Mouse (Mus musculus) lung, embryonic 16.5 days (tissue): ENCODE measurements at regions not wholly inside any gene's neighbourhood (a gene's known extent, or its start where the extent isn't known, plus 50 kb on each side); places are given as distances from the start of the nearest gene placed in this dataset.

Experiments used
- ATAC-seq: fragments of 200-750 bp; cut with Nextera tagmentation; 2 replicates; pipeline ENCODE4 v1.8.0; 2017; ENCODE audit warnings: low read depth, mild to moderate bottlenecking, moderate library complexity
- H3K27ac ChIP-seq: fragments of 300-500 bp; sonication (generic); 2 replicates; pipeline ENCODE4 v1.5.1; 2014; ENCODE audit warnings: mild to moderate bottlenecking, control low read depth, low read length
- H3K27me3 ChIP-seq: fragments of 300-500 bp; sonication (generic); 2 replicates; pipeline ENCODE4 v1.6.1; 2014; ENCODE audit warnings: low read depth, low read length, mixed read lengths; ENCODE audit not compliant: control insufficient read depth, insufficient read depth
- H3K36me3 ChIP-seq: fragments of 300-500 bp; sonication (generic); 2 replicates; pipeline ENCODE4 v1.6.1; 2014; ENCODE audit warnings: low read length; ENCODE audit not compliant: control insufficient read depth, insufficient read depth
- H3K4me1 ChIP-seq: fragments of 300-500 bp; sonication (generic); replicated peaks from 2 replicates; pipeline ENCODE4 v1.6.1; 2014; ENCODE audit warnings: low read length, mixed read lengths; ENCODE audit not compliant: control insufficient read depth, insufficient read depth
- H3K4me2 ChIP-seq: fragments of 300-500 bp; sonication (generic); 2 replicates; pipeline ENCODE4 v1.6.1; 2014; ENCODE audit warnings: low read depth, low read length, control low read depth
- H3K4me3 ChIP-seq: fragments of 300-500 bp; sonication (generic); 2 replicates; pipeline ENCODE4 v1.5.1; 2014; ENCODE audit warnings: mild to moderate bottlenecking, low read length, control low read depth
- H3K9ac ChIP-seq: fragments of 300-500 bp; sonication (generic); 2 replicates; pipeline ENCODE4 v1.6.1; 2014; ENCODE audit warnings: low read length, control low read depth
- H3K9me3 ChIP-seq: fragments of 300-500 bp; sonication (generic); 2 replicates; pipeline ENCODE4 v1.6.1; 2016; ENCODE audit warnings: low read length; ENCODE audit not compliant: control insufficient read depth
- WGBS: fragments of 180-500 bp; shearing (Covaris S2); extraction: QIAGEN DNeasy Blood & Tissue Kit; methylation state at CpG from one replicate; pipeline ENCODE4 v1.1.7; 2014; 5-methylcytosine and 5-hydroxymethylcytosine counted together

DNA sequence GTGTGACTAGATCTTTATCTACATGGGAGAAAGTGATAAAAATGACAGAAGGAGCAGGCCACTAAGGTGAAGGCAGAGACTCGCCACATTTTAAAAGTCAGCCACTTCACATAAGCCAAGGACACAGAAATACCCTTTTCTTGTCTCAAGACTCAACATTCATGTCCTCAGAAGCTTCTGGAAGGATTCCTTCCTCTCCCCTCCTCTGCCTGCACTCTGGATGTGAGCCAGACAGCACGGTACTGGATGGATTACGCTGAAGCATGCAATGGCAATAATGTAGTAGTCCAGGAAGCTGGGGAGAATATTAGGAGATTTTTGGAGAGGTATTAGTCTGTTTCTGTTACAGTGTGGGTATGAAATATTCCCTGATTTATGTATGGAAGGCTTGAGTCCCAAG is 100.5 kb upstream of the Zfp770 start:
- 48% methylated on average over 3 of the region's 3 CpGs for WGBS
- H3K27ac ChIP-seq, result no peak overlapping the region

DNA sequence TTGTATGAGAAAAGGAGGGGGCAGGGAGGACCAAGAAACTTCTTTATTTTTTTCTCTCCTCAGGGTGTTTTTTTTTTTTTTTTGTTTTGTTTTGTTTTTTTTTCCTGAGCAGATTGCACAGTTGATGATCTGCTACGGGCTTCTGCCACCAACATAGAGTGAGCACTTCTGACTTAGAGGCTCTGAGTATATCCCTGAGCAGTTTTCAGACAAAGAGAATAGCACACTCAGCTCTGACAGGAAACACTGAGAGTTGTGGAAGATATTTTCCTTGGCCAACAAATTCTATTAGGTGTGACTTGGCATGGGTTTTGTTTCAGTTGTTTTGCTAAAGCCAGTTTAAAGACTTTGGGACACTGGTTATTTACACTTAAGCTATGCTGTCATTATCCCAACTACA is 93.8 kb upstream of the Zfp770 start:
- Histone ChIP-seq H3K9me3 (no peaks in the 10 kb centered on the region), H3K4me2 (no peak overlapping the region), H3K4me3 (no peak overlapping the region), H3K36me3 (no peaks in the 10 kb centered on the region), H3K4me1 (no peaks in the 10 kb centered on the region), H3K27me3 (no peaks in the 10 kb centered on the region), H3K27ac (no peak overlapping the region), H3K9ac (no peak overlapping the region)
- 44% methylated on average over 1 of the region's 1 CpGs for WGBS
- ATAC-seq, result peak; percentile 69

More for the DNA sequence above, 100.5 kb upstream of the Zfp770 start:
- ATAC-seq, result no peak
- Histone ChIP-seq H3K4me1 (no peaks in the 10 kb centered on the region), H3K4me2 (no peak overlapping the region), H3K9me3 (no peaks in the 10 kb centered on the region), H3K9ac (no peak overlapping the region), H3K36me3 (no peaks in the 10 kb centered on the region), H3K27me3 (no peaks in the 10 kb centered on the region), H3K4me3 (no peak overlapping the region)

DNA sequence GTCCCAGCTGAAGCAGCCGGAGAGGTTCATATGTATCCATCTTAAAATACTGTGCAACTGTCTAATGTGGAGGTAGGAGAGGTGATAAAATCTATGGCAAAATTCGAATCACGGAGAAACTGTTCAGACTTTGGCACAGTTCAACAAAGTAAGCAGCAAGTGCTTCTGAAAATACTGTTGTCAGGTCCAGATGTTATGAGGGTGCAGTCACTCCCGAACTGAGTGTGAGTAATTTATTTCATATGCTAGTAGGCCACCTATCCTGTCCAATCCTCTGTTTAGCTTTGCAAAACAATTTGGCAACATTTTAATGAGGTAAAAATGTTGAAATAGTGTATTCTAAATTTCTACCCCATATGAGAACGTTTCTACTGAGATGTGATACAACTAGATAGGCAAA is 90.1 kb upstream of the Zfp770 start:
- no peaks in the 10 kb centered on the region for H3K9me3 ChIP-seq
- peaks cover 3% of the 10 kb centered on the region; the same call in 1 of the 2 replicates for H3K4me1 ChIP-seq
- H3K36me3 ChIP-seq, result no peaks in the 10 kb centered on the region
- 56% methylated on average over 5 of the region's 5 CpGs for WGBS
- peak; percentile 71 for ATAC-seq
- no peaks in the 10 kb centered on the region; the same call in 1 of the 2 replicates for H3K27me3 ChIP-seq
- no peak overlapping the region for H3K4me2 ChIP-seq
- H3K9ac ChIP-seq, result no peak overlapping the region
- H3K27ac ChIP-seq, result no peak overlapping the region
- H3K4me3 ChIP-seq, result no peak overlapping the region

DNA sequence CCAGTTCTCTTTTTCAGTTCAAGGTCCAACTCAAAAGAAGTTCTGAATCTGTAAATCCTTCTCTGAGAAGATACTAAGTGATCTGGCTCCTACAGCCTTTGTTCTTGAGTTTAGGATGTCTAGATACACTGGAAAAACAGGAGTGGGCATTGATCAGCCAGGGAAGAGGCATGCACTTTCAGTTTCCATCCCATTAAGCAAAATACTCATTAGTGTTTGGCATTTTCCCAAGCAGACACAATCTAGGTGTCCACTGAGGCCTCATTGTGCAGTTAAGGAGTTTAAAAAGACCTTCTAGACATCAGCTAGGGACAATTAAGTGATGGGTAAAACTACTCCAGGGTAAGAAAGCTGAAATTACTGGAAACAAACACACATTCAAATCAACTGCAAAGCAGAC is 74.3 kb upstream of the Zfp770 start:
- Histone ChIP-seq H3K4me2 (no peak overlapping the region), H3K36me3 (no peaks in the 10 kb centered on the region), H3K4me3 (no peak overlapping the region)

DNA sequence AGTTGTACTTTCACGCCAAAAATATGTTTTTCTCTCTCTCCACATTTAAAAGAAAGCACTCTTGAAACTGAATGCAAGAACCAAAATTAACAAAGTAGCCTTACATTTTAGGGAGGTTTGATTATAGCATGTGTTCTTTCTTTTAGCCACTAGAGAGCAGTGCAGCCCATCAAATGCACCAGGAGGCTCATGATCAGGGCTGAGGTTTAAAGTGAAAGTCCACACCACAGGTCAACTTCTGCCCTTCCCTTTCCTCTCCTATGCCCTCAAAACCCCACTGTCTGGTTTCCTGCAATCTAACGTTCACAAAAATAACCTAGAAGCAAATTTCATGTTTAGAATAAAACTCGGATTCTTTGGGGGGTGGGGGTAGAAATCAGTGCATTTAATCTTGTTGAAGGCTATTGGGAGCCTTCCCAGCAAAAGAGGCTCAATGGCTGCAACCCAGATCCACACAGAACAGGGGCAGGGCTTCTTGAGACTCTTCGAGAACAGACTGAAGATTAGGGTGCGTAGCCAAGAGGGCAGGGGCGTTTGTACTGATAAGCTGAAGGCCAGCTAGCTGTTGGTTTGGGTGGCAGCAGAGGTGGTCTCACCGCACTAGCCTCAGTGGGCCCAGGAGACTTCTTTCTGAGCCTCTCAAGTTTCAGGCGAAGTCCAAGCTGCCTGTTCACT is 59.3 kb upstream of the Zfp770 start:
- Histone ChIP-seq H3K27ac (no peak overlapping the region), H3K9me3 (no peaks in the 10 kb centered on the region), H3K4me1 (peaks cover 3% of the 10 kb centered on the region; the same call in 1 of the 2 replicates), H3K36me3 (no peaks in the 10 kb centered on the region), H3K4me2 (peak overlapping the region; percentile 26; the same call in 1 of the 2 replicates), H3K27me3 (no peaks in the 10 kb centered on the region), H3K4me3 (peak overlapping the region; percentile 16; the same call in 1 of the 2 replicates), H3K9ac (no peak overlapping the region)
- 31% methylated on average over 8 of the region's 8 CpGs for WGBS
- peak; percentile 80 for ATAC-seq

More for the DNA sequence above, 74.3 kb upstream of the Zfp770 start:
- H3K9ac ChIP-seq, result no peak overlapping the region
- no peaks in the 10 kb centered on the region for H3K4me1 ChIP-seq
- no peaks in the 10 kb centered on the region for H3K27me3 ChIP-seq
- no peaks in the 10 kb centered on the region for H3K9me3 ChIP-seq
- ATAC-seq, result no peak
- H3K27ac ChIP-seq, result no peak overlapping the region

DNA sequence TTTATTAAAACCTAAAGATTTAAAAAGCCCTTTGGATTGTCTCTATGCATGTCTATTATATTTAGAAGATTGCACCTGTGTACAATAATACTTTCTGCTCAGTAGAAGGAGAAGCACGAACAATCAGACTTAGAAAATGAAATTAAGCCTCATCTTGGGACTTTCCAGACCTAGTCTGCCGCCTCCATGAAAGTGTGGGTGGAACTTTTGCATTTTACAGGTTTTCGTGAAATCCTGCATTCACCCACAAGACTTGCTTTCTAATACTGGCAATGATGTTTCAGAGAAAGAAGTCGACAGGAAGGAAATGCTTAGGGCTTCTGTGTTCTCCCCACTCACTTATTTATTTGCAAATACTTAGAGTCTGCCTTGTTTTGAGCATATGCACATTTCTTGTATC is 58.3 kb upstream of the Zfp770 start:
- no peaks in the 10 kb centered on the region for H3K36me3 ChIP-seq
- 72% methylated on average over 4 of the region's 4 CpGs for WGBS
- H3K4me3 ChIP-seq, result no peak overlapping the region
- ATAC-seq, result no peak
- H3K4me1 ChIP-seq, result peaks cover 3% of the 10 kb centered on the region; the same call in 1 of the 2 replicates
- H3K27me3 ChIP-seq, result no peaks in the 10 kb centered on the region
- H3K4me2 ChIP-seq, result no peak overlapping the region
- no peak overlapping the region for H3K27ac ChIP-seq
- H3K9me3 ChIP-seq, result no peaks in the 10 kb centered on the region
- H3K9ac ChIP-seq, result no peak overlapping the region
